Mouse (Mus musculus): Measurements from ENCODE around the gene Ccdc85b. TPM values are rescaled to one million over a fixed set of nuclear protein-coding genes. Genes with fewer than 3 reads are reported as not detected.
A peak's percentile ranks its signal among the peaks of the same experiment; 100 is the strongest.
"Not testable (repeated sequence)": the region's sequence is repeated elsewhere in the genome, so short reads cannot be mapped to it uniquely, and the experiment has no call there.

Ccdc85b gene
- polyA plus RNA-seq, 1 experiment from 2014 or later, result 10.8 TPM

GRCm38 (mm10) chr19:5489721-5490120 lies 32.0 kb upstream of the Ccdc85b start:
- Histone ChIP-seq H3K36me3 (peaks cover 50% of the 10 kb centered on the region), H3K27ac (peak overlapping the region; percentile 99), H3K4me1 (replicated peaks) (peaks cover 34% of the 10 kb centered on the region), H3K4me2 (peak overlapping the region; percentile 82), H3K4me3 (replicated peaks) (peak overlapping the region; percentile 99)
- WGBS, result 48% methylated on average over 10 of the region's 10 CpGs
- H3K9me3 ChIP-seq; ATAC-seq (ENCODE audit: insufficient number of reproducible peaks, insufficient read depth, low FRiP score, low TSS enrichment, low read depth); H3K27me3 ChIP-seq; H3K9ac ChIP-seq (replicated peaks): not testable (repeated sequence)

GRCm38 (mm10) chr19:5488878-5489571 lies 31.3 kb upstream of the Ccdc85b start:
- peaks cover 50% of the 10 kb centered on the region for H3K36me3 ChIP-seq
- no peaks in the 10 kb centered on the region for H3K27me3 ChIP-seq
- peak; percentile 84 for ATAC-seq (ENCODE audit: insufficient number of reproducible peaks, insufficient read depth, low FRiP score, low TSS enrichment, low read depth)
- under 1% methylated on average over 26 of the region's 26 CpGs for WGBS
- H3K9me3 ChIP-seq, result no peaks in the 10 kb centered on the region
- peak overlapping the region; percentile 82 for H3K4me2 ChIP-seq
- H3K9ac ChIP-seq (replicated peaks), result peak overlapping the region; percentile 61
- H3K27ac ChIP-seq, result peak overlapping the region; percentile 98
- peak overlapping the region; percentile 50 for H3K4me3 ChIP-seq (replicated peaks)
- peaks cover 34% of the 10 kb centered on the region for H3K4me1 ChIP-seq (replicated peaks)

DNA sequence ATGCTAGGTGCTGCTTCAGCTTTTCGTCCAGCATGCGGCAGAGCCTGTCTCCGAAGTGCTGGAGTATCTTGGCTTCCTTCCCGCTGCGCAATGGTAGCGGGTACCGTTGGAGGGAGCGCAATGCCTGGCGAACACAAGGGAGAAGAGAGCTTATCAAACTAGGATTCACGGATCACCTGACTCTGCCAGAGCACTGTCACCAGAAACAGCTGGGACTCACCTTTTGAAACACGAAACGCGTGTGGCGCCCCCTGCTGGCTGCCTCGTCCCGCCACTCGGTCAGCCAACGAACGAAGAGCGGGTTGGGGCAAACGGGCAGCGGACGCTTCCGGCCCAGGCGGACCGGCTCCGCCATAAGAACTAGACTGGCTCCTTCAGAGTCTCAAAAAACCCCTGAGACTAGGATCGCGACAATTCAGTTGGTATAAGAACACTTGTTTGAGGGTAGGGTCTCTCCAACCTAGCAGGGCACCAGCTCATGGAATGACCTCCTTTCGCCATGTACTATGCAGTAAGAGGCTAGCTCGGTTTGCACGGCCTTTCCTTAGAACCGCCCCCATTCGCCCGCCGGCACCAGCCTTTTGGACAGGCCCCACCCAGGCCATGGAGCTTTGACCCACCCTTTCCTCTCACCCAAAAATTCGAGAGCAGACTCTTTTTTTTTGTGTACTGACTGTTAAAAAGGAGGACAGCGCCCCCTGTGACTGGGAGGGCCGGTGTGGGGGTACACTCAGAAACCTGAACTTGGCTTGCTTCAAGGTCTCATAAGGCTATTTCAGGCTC lies 30.3 kb upstream of the Ccdc85b start, which contains the start of gene Mus81:
Mus81 (minus strand) TSS at position 635 of the 783 bp plus-strand sequence.
- peak; percentile 66 for ATAC-seq (ENCODE audit: insufficient number of reproducible peaks, insufficient read depth, low FRiP score, low TSS enrichment, low read depth)
- peaks cover 50% of the 10 kb centered on the region for H3K36me3 ChIP-seq
- WGBS, result under 1% methylated on average over 39 of the region's 39 CpGs

GRCm38 (mm10) chr19:5486771-5487170 lies 29.1 kb upstream of the Ccdc85b start:
- Histone ChIP-seq H3K36me3 (peaks cover 50% of the 10 kb centered on the region), H3K27me3 (no peaks in the 10 kb centered on the region), H3K4me1 (replicated peaks) (peaks cover 21% of the 10 kb centered on the region), H3K4me2 (peak overlapping the region; percentile 82; the same call in 1 of the 2 replicates), H3K9ac (replicated peaks) (no peak overlapping the region), H3K27ac (no peak overlapping the region), H3K9me3 (no peaks in the 10 kb centered on the region), H3K4me3 (replicated peaks) (peak overlapping the region; percentile 50; the same call in 1 of the 2 replicates)
- 91% methylated on average over 4 of the region's 4 CpGs for WGBS
- ATAC-seq (ENCODE audit: insufficient number of reproducible peaks, insufficient read depth, low FRiP score, low TSS enrichment, low read depth), result no peak

More for the DNA sequence above, 30.3 kb upstream of the Ccdc85b start, which contains the start of gene Mus81:
- peak within 1 kb of the TSS; percentile 82 for H3K4me2 ChIP-seq
- H3K9me3 ChIP-seq, result no peaks in the 10 kb centered on the region
- H3K4me3 ChIP-seq (replicated peaks), result peak within 1 kb of the TSS; percentile 50
- H3K27ac ChIP-seq, result peak within 1 kb of the TSS; percentile 98
- no peaks in the 10 kb centered on the region for H3K27me3 ChIP-seq
- peaks cover 32% of the 10 kb centered on the region for H3K4me1 ChIP-seq (replicated peaks)
- H3K9ac ChIP-seq (replicated peaks), result peak within 1 kb of the TSS; percentile 61

GRCm38 (mm10) chr19:5486286-5486685 lies 28.6 kb upstream of the Ccdc85b start:
- Histone ChIP-seq H3K27ac (no peak overlapping the region), H3K9ac (replicated peaks) (no peak overlapping the region), H3K4me3 (replicated peaks) (no peak overlapping the region), H3K36me3 (peaks cover 55% of the 10 kb centered on the region), H3K9me3 (no peaks in the 10 kb centered on the region), H3K4me1 (replicated peaks) (peaks cover 20% of the 10 kb centered on the region), H3K27me3 (no peaks in the 10 kb centered on the region), H3K4me2 (no peak overlapping the region)
- 89% methylated on average over 8 of the region's 8 CpGs for WGBS
- ATAC-seq (ENCODE audit: insufficient number of reproducible peaks, insufficient read depth, low FRiP score, low TSS enrichment, low read depth), result no peak

DNA sequence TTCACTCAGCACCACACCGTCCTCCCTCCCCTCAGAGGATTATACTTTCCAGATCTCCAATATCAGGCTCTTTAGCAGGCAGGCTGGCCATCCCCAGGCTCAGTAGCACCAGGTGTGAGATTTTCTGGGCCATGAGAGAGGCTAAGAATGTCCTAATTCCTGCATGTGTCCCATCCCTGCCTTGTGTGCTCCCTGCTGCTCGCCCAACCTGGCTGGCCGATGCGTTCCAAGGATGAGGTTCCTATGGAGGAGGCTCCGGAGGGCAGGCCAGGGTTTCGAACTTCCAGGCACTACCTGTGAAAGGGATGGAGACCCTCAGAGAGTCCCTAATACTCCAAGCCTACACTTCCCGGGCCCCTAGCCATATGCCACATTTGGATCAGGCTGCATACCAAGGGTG lies 28.1 kb upstream of the Ccdc85b start:
- Histone ChIP-seq H3K27ac (no peak overlapping the region), H3K4me3 (replicated peaks) (no peak overlapping the region)
- ATAC-seq (ENCODE audit: insufficient number of reproducible peaks, insufficient read depth, low FRiP score, low TSS enrichment, low read depth), result no peak

GRCm38 (mm10) chr19:5485371-5485770 lies 27.7 kb upstream of the Ccdc85b start:
- Histone ChIP-seq H3K27me3 (no peaks in the 10 kb centered on the region), H3K36me3 (peaks cover 64% of the 10 kb centered on the region), H3K9ac (replicated peaks) (no peak overlapping the region), H3K4me2 (no peak overlapping the region), H3K9me3 (no peaks in the 10 kb centered on the region), H3K4me3 (replicated peaks) (no peak overlapping the region), H3K4me1 (replicated peaks) (peaks cover 20% of the 10 kb centered on the region), H3K27ac (no peak overlapping the region)
- ATAC-seq (ENCODE audit: insufficient number of reproducible peaks, insufficient read depth, low FRiP score, low TSS enrichment, low read depth), result no peak
- WGBS, result 87% methylated on average over 8 of the region's 8 CpGs

More for the DNA sequence above, 28.1 kb upstream of the Ccdc85b start:
- H3K4me1 ChIP-seq (replicated peaks), result peaks cover 20% of the 10 kb centered on the region
- H3K9ac ChIP-seq (replicated peaks), result no peak overlapping the region
- 95% methylated on average over 7 of the region's 7 CpGs for WGBS
- H3K27me3 ChIP-seq, result no peaks in the 10 kb centered on the region
- no peak overlapping the region for H3K4me2 ChIP-seq
- peaks cover 59% of the 10 kb centered on the region for H3K36me3 ChIP-seq
- H3K9me3 ChIP-seq, result no peaks in the 10 kb centered on the region

- Histone ChIP-seq H3K9me3 (no peaks in the 10 kb centered on the region), H3K27me3 (no peaks in the 10 kb centered on the region), H3K36me3 (peaks cover 72% of the 10 kb centered on the region), H3K27ac (no peak overlapping the region), H3K4me3 (replicated peaks) (no peak overlapping the region), H3K9ac (replicated peaks) (no peak overlapping the region), H3K4me1 (replicated peaks) (peaks cover 16% of the 10 kb centered on the region), H3K4me2 (no peak overlapping the region)
- WGBS, result 82% methylated on average over 5 of the region's 5 CpGs
- no peak for ATAC-seq (ENCODE audit: insufficient number of reproducible peaks, insufficient read depth, low FRiP score, low TSS enrichment, low read depth)
Measured at GRCm38 (mm10) chr19:5484496-5484895, 26.8 kb upstream of the Ccdc85b start.

- 92% methylated on average over 19 of the region's 19 CpGs for WGBS
- peaks cover 81% of the 10 kb centered on the region for H3K36me3 ChIP-seq
- no peaks in the 10 kb centered on the region for H3K27me3 ChIP-seq
Measured at GRCm38 (mm10) chr19:5483386-5484359, 26.0 kb upstream of the Ccdc85b start.

GRCm38 (mm10) chr19:5481398-5481797 lies 23.7 kb upstream of the Ccdc85b start:
- ATAC-seq (ENCODE audit: insufficient number of reproducible peaks, insufficient read depth, low FRiP score, low TSS enrichment, low read depth), result no peak
- Histone ChIP-seq H3K27me3 (no peaks in the 10 kb centered on the region), H3K36me3 (peaks cover 98% of the 10 kb centered on the region), H3K4me2 (no peak overlapping the region), H3K9me3 (no peaks in the 10 kb centered on the region), H3K4me3 (replicated peaks) (no peak overlapping the region), H3K27ac (no peak overlapping the region), H3K9ac (replicated peaks) (no peak overlapping the region), H3K4me1 (replicated peaks) (peaks cover 7% of the 10 kb centered on the region; the same call in 1 of the 2 replicates)
- 89% methylated on average over 10 of the region's 10 CpGs for WGBS

More at GRCm38 (mm10) chr19:5483386-5484359, 26.0 kb upstream of the Ccdc85b start:
- Histone ChIP-seq H3K27ac (no peak overlapping the region), H3K4me2 (no peak overlapping the region), H3K9me3 (no peaks in the 10 kb centered on the region), H3K4me1 (replicated peaks) (peaks cover 16% of the 10 kb centered on the region), H3K9ac (replicated peaks) (no peak overlapping the region), H3K4me3 (replicated peaks) (no peak overlapping the region)
- ATAC-seq (ENCODE audit: insufficient number of reproducible peaks, insufficient read depth, low FRiP score, low TSS enrichment, low read depth), result no peak
